Mouse (Mus musculus) regulatory T cell (primary cell): ENCODE results near the gene Flt3.

Experiments
- in situ Hi-C: fragments of 300-600 bp; cut with MboI, MseI; formaldehyde crosslinking; loops from one replicate; pipeline ENCODE4 v1.15.1; 2025; ENCODE audit warnings: high pct_unique_total_duplicates

The Flt3 gene

DNA sequence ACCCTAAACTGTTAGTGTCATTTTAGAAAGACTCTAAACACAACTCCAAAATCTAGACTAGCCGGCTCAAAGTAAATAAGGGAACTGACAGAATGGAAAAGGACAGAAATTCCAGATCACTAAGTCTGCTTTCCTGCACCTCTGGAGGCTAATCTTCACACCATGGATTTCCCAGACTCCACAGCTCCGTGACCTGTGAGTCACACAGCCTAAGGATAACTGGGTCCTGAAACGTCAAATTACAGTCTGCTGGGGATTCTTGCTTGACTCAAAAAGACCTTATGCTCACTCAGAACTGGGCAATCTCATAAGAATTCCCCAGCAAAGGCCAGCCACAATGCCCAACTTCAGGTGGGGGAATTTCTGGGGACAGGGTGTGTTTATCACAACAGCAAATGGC, 44.5 kb downstream of the Flt3 start:
- in situ Hi-C loops = loop anchor here (10.0 kb wide), 1 partner anchor 509 kb away; the partner anchor contains the start of gene Pomp

DNA sequence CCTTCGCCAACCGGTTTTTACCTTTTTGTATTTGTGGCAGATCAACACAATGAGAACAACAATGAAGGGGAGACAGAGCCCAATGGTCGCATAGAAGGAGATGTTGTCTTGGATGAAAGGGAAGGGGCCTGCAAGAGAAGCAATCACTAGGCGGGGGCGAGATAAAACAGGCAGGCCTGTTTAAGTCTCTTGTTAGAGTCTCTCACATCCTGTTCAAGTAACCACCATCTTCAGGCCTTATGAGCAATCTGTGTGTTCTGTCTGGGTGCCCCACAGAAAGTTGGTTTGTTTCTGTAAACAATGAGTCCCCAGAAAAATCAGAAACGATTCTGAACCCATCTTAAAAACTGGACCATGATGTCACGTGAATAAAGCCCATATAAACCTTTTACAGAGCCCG, 45.3 kb downstream of the Flt3 start:
- in situ Hi-C loops = loop anchor here (10.0 kb wide), 1 partner anchor 510 kb away; the partner anchor contains the start of gene Pomp

DNA sequence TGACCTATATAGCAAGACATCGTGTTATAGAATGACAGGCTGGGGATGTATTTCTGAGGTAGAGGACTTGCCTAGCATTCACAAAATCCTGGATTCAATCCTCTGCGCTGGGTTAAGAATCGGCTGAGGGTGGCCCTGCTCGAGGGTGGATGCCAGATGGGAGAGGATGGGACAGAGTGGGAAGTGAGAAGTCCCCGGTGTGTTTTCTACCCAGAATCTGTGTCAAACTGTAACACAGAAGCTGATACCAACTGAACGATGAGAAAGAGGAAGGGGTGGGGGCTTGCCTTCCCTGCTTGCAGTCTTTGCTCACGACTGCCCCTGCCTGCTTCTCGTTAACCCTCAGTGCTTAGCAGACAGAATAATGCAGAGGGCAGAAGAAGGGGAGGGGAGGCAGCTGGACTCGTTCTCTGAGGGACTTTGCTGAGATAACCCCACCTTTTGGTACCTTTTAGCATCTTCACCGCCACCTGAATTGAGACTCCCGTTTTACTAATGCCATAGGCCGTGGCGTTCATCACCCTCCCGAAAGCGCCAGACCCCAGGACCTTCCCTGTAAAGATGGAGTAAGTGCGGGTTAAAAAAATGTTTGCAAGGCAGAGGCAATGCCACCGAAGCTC, 46.0 kb downstream of the Flt3 start:
- in situ Hi-C loops = loop anchor here (10.0 kb wide), 1 partner anchor 511 kb away; the partner anchor contains the start of gene Pomp

DNA sequence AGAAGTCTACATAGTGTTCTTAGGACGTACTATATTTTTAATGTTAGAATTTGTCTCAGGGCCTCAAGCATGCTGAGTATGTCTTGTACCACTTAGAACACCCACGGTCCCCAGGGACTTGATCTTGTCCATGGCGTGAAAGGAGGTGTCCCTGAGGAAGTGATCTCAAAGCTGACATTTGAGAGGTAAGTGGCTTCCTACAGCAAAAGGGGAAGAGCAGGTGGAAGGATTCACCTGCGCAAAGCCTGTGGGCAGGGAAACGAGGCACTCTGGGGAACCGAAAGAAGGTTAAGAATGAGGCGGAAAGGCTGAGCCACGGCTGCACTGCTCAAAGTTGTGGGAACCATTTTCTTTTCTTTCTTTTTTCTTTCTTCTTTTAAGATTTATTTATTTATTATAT, 48.4 kb downstream of the Flt3 start:
- in situ Hi-C loops = loop anchor here (10.0 kb wide), 1 partner anchor 513 kb away; the partner anchor contains the start of gene Pomp

DNA sequence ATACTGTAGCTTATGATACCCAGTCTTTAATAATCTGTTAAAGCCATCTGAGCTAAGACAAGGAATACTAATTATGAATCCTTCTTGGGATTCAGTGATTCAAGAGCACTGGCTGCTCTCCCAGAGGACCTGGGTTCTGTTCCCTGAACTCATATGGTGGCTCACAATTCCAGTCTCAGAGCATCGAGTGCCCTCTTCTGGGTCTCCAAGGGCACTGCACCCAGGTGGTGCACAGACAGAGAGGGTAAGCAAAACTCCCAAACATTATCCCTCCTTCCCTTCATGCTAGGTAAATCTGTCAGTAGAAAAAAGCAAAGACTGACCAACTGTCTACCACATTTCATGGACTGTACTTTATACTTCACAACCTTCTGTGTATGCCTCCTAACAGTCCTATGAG, 54.3 kb downstream of the Flt3 start:
- in situ Hi-C loops = loop anchor here (10.0 kb wide), 1 partner anchor 1569 kb away; no protein-coding TSS in a partner anchor

DNA sequence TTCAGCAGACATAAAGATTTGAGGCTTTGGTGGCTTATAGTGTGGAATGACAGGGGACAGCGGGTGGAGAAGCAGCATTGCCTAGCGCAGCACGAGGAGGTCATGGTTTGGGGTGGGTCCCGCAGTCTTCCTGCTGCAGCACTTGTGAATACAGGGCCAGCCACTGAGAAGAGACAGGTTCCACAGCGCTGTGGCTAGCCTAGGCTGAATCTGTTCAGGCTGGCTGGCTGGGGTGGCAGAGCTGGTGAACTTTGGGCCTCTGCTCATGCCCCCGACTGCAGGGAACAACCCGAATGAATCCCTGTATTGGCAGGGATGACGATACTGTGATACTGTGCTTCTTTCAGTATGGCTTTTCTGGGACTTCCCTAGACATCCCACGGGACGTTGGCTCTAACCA, 56.4 kb downstream of the Flt3 start:
- in situ Hi-C loops = loop anchor here (10.0 kb wide), 1 partner anchor 1571 kb away; no protein-coding TSS in a partner anchor

DNA sequence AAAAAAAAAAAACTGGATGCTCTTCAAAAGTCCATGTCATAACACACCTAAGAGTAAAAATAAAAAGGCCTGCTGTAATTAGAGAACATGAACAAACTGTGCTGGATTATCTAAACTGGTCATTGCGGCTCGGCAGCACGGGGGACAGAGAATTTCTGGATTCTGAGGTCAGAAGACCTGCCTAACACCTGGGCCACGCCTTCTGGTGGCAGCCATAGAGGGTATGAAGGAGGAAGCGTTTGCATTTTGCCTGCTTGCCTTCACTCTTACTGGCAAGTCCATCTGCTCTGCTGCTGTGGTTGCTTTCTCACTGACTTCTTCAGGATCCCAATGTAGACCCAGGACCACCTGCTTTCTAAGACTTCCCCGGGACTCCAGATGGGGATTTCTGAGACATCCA, 57.4 kb downstream of the Flt3 start:
- in situ Hi-C loops = loop anchor here (10.0 kb wide), 1 partner anchor 1572 kb away; no protein-coding TSS in a partner anchor

DNA sequence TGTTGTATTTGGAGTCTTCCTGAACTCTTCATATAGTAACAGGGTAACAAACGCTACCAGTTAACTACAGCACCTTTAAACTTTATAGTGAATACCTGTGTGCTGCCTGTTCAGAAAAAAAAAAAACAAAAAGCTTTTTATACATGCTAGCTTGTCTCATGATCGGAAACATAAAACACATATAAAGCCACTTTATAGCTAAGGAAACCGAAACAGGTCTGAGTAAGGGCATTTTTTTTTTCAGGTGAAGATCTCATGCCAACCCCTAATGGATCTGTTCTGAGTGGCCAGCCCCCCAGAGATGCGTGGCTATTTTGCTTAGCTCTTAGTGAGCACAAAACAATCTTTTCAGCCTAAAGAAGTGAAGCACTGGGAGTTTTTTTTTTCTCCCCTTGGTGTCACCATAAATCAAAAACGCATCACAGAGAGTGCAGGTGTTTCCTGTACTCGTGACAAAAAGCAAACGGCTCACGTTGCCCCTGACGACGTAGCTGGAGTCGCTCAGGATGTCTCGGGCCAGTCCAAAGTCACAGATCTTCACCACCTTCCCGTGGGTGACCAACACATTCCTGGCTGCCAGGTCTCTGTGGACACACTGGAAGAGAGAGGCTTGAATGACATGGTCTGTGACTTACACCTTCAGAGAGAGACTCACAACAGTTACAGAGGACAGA, 59.4 kb downstream of the Flt3 start:
- in situ Hi-C loops = loop anchor here (10.0 kb wide), 1 partner anchor 1574 kb away; no protein-coding TSS in a partner anchor

DNA sequence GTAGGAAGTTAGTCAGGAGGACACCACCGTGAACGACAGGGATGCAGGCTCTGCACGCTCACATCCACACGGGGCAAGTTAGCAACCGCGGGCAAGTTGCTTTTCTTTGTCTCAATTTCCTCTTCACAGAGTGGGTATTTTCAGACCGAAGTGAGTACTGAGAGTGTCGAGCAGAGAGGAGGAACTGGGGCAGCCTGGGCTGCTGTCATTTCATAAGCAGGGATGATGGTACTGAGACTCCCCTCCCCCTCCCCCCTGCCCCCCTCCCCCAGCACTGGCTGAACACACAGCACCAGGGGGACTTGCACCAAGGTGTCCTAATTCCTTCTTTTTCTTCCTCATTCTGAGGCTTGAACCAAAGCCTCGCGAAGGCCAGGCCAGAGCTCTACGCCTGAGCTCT, 60.7 kb downstream of the Flt3 start:
- in situ Hi-C loops = no loop called here

DNA sequence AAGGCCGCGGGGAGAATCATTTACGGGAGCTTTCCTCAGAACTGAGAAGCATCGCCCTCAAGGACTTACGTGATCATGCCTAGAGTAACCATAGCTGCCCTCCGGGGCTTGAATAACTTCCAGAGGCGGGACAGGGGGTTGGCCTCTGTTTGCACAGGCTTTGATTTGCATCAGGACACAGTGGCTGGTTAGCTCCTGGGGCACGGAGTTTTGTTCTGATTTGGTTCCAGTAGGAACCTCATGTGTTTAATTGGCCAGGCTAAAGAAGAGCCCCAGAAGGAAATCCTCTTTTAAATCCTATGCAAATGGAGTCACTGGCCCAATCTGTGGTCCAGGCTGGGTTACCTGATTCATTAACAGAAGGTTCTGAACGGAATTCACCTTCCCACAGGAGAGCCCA, 61.3 kb downstream of the Flt3 start:
- in situ Hi-C loops = no loop called here

DNA sequence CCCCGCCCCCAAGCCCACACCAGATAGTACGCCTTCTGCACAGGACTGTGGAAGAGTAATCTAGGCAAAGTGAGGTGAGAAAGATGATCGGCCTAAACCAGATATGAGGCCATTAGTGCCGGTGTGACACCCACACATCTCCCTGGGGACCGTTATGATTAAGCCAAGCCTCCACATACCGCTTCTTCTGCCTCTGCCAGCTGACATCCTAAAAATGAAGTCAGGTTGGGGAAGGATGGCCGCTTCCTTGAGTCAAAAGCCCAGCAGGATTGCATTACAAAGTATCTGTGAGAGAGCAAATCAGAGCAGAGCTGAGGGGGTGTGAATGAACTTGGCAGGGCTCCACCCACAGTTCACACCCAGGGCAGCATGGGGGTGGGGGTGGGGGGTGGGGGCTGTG, 67.6 kb downstream of the Flt3 start:
- in situ Hi-C loops = no loop called here

DNA sequence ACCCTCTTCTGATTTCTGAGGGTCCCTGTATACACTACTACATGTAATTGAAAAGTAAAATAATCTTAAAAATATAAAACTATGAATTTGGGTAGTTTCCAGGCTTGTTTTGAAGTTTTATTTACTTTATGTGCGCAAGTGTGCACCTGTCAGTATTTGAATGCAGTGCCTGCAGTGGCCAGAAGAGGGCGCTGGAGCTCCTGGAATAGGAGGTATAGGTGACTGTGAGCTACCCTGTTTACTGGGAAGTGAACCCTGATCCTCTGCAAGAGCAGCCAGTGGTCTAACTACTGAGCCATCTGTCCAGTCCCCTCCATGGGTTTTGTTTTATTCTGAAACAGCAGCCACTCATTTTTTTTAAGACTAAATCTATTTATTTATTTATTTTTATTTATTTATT, 68.7 kb downstream of the Flt3 start:
- in situ Hi-C loops = no loop called here

DNA sequence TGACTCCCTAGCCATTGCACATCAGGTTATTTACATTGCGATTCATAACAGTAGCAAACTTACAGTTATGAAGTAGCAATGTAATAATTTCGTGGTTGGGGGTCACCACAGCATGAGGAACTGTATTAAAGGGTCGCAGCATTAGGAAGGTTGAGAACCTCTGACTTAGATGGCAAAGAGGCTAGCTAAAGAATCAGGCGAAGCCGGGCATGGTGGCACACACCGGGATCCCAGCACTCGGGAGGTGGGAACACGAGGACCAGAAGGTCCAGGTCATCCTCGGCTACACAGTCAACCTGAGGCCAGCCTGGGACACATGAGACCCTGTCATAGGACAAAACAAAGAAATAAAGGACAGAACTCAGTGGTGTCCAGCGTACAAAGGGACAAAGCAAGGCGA, 70.3 kb downstream of the Flt3 start:
- in situ Hi-C loops = no loop called here

DNA sequence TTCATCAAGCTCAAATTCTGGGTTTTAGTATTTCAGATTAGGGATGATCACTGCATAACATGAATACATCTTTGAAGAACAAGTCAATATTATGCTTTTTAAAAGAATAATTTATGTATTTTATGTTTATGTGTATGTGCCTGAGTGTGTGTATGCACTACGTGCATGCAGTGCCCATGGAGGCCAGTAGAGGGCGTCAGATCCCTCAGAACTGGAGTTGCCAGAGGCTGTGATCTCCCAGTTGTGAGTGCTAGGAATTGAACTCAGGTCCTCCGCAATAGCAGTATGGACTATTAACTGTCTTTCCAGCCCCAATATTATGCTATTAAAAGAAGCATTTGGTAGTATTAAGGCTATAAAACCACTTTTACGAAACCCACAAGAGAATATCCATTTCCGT, 72.7 kb downstream of the Flt3 start:
- in situ Hi-C loops = no loop called here

DNA sequence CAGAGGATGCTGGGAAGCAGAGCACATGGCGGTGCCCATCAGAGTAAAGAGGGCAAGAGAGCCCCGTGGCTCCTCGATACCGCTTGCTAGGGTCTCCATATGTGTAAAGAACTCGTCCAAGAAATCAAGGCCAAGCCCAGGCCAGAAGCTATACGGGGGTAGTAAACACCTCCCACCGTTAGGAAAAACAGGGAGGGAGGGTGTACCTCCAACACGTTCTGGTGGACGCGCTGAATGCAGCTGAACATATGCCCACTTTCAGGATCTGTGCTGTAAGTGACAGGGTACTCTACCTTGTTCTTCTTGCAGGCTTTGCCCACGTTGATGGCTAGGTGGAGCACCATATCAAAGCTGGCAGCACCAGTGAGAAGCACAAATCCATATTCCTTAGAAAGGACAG, 74.4 kb downstream of the Flt3 start:
- in situ Hi-C loops = no loop called here

DNA sequence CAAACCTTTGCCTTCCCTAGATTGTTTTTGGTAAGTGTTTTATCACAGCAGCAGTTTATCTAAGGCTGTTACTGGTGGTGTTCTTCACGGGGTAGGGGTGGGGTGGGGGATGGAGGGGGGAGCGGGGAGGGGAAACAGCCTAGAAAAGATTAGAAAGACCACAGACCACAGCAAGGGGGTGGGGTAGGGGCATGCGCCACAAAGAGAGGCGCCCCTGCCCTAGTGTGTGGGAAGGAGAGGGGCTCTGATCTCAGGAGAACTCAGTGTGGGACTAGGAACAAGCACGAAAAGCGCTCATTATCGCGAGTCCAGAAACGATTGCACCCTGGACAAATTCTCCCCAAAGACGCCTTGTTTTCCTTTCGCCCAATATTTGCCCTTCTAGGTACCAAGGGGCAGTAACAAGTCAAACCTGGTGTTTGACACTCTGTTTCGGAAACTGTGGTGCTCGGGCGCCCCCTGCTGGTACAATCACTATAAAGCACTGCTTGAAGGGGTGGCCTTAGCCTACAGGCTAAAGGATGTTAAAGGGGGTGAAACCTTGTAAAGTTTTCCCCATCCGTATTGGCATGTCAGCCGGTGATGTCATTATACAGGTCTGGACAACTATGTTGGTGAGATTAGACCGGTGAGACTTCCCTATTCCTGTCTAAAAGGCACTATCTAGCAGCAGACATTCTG, 76.9 kb downstream of the Flt3 start:
- in situ Hi-C loops = loop anchor here (5.0 kb wide), 1 partner anchor 411 kb away; no protein-coding TSS in a partner anchor

DNA sequence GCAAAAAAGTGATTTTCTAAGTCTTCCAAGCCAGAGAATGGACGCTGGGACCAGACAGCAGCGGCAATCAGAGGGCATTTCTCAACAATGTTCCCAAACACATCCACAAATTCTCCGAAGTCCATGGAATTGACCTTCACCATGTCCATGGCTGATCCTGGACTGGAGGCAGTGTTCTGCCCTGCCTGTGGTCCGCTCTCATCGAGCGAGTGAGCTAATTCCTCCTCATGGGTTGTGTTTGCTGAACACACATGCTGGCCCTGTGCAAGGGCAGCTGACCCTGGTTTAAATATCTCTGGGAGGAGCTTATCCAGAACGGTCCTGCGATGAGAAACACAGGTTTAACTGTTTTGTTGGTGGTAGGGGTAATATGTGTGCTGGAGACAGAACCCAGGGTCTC, 78.1 kb downstream of the Flt3 start, which contains the start of gene Urad:
Urad (minus strand) TSS at position 258 of the 400 bp plus-strand sequence.
- in situ Hi-C loops = loop anchor here (5.0 kb wide), 1 partner anchor 410 kb away; no protein-coding TSS in a partner anchor

DNA sequence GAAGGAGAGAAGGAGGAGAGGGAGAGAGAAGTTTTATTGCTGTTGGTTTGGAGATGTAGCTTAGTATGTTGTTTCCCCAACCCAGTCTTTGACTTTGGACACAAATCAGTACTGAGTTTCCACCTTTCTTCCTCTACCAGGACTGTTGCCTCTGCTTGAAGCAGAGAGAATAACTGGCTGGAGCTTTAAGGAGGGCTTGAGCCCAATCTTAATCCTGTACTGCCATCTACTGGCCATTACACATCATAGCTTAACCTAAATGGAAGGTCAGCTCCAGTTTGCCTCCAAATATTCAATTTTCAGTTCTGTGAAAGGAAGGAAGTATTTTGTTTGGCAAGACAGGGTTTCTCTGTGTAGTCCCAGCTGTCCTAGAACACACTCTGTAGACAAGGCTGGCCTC, 80.6 kb downstream of the Flt3 start:
- in situ Hi-C loops = loop anchor here (5.0 to 10.0 kb wide), 3 partner anchors 87 to 615 kb away; no protein-coding TSS in a partner anchor

DNA sequence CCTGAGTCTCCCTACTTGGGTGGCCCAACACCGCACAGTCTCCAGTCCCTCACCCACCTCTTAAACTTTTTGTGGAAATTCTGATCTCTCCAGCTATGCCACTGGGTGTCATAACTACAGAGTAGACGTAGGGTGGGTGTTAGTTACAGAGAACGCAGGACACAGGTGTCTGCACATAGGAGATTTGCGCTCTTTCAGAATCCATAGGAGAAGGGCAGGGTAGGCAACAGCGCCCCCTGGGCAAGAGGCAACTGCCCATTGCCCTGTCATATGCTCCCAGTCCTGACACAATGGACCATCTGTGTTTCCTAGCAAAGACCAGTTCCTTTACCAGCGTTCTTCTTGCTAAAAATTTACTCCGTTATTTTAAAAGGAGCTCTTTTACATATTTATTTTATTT, 82.3 kb downstream of the Flt3 start:
- in situ Hi-C loops = loop anchor here (5.0 to 10.0 kb wide), 2 partner anchors 86 to 613 kb away; no protein-coding TSS in a partner anchor

DNA sequence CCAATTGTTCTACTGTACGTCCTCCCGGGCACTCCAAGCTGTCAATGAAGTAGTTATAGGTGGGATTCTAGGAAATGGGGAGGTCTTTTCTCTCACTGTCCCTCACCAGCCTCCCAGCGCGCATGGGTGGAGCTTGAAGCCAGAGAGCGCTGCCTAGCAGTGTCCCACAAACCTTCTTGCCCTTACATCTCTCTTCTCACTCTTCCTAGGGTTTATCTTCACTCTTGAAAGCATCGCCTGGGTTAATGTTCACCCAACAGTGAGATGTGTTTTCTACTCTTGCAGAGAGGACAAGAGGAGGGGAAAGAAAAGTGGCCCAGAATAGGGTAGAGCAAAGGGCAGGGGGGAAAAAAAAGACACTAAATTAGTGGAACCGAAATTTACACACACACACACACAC, 83.0 kb downstream of the Flt3 start:
- in situ Hi-C loops = loop anchor here (5.0 to 10.0 kb wide), 2 partner anchors 85 to 613 kb away; no protein-coding TSS in a partner anchor

DNA sequence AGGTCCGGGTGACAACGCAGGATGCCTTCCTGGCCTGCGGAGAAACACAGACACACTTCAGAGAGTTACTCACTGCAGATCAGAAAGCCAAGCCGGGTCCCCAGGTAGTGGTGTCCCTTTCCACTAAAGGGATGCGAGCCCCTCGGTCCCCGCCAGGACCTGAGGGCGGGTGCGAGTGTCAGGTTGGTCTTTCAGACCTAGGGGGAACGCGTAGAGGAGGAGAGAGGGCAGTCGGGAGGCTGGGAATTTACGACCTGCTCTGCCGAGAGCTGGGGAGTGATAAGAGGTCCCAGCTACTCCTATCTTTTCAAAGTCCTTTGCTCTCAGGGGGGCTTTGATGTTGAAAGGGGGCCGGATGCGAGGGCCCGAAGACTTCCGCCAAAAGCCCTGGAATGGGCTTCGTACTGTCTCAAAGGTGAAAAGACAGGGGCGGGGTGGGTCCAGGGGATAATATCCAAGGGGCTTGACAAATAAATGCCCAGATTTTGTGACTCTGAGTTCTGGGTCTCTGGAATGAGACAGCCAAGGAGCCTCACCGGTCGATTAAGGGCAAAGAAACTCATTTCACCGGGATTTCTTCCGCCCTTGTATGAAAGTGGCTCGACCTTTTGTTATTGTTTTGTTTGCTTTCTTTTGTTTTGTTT, 84.7 kb downstream of the Flt3 start:
- in situ Hi-C loops = loop anchor here (5.0 to 10.0 kb wide), 2 partner anchors 83 to 611 kb away; no protein-coding TSS in a partner anchor
